Mouse (Mus musculus): ENCODE results near the gene Madd.

GRCm38 (mm10) chr2:91097015-91097414 is 86.6 kb downstream of the Madd start:
- TF ChIP-seq CTCF (IDR thresholded peaks at IDR 0.05; ENCODE audit: control insufficient read depth, insufficient read depth, low read length): no peak
- TF ChIP-seq POLR2A (IDR thresholded peaks at IDR 0.05; ENCODE audit: borderline replicate concordance, control insufficient read depth, low read depth, low read length): 0 out of 2 replicates have a peak, but pooled peaks have one; percentile 1

Data from bone marrow, adult 2 months (tissue).